Comparison of ENCODE assay signal across 23 mouse cellular contexts in genomic region chr17:45488321-45489254, GRCm38 (mm10). TPM values are rescaled to one million over a fixed set of nuclear protein-coding genes. Genes with fewer than 3 reads are reported as not detected.
DNase-seq lines count a peak whose midpoint lies in the region; ATAC-seq and TF ChIP-seq lines count a peak whose summit lies in the region.
"Had no signal": no experiment of that assay in that cellular context is flagged by ENCODE, and none has a peak within 500 bp of the region (broad histone marks: within the 10 kb centered on the region; RNA-seq: fewer than 3 reads in every experiment).

No protein-coding gene starts in this region.

- H3K4me1 ChIP-seq in hindbrain, embryonic 10.5 days (replicated peaks), result no peaks in the 10 kb centered on the region
- no peaks in the 10 kb centered on the region for H3K4me1 ChIP-seq in cerebellum, adult 2 months (ENCODE audit: control insufficient read depth, insufficient read depth, low read length)
- H3K4me1 ChIP-seq: stomach, embryonic 15.5 days had no signal

- H3K36me3 ChIP-seq in hindbrain, embryonic 10.5 days, result no peaks in the 10 kb centered on the region
- H3K36me3 ChIP-seq: embryonic facial prominence, embryonic 13.5 days; heart, embryonic 12.5 days; stomach, embryonic 15.5 days had no signal

- TF ChIP-seq POLR2A in cerebellum, adult 2 months (IDR thresholded peaks at IDR 0.05; ENCODE audit: borderline replicate concordance, insufficient read depth, low read length), result no peak

- H3K27me3 ChIP-seq in hindbrain, embryonic 10.5 days (ENCODE audit: insufficient read depth, poor library complexity, severe bottlenecking), result no peaks in the 10 kb centered on the region
- no peaks in the 10 kb centered on the region for H3K27me3 ChIP-seq in cerebellum, adult 2 months (ENCODE audit: control insufficient read depth, insufficient read depth, low read length)
- H3K27me3 ChIP-seq: stomach, embryonic 15.5 days had no signal

- H3K27ac ChIP-seq in hindbrain, embryonic 10.5 days, result no peak overlapping the region
- no peak overlapping the region for H3K27ac ChIP-seq in cerebellum, adult 2 months (ENCODE audit: insufficient read depth, low read length)
- H3K27ac ChIP-seq: embryonic facial prominence, embryonic 13.5 days; stomach, embryonic 15.5 days had no signal

- no peak overlapping the region for H3K4me3 ChIP-seq in hindbrain, embryonic 10.5 days
- H3K4me3 ChIP-seq in cerebellum, adult 2 months (replicated peaks; ENCODE audit: insufficient read depth, low read depth, low read length), result no peak overlapping the region
- H3K4me3 ChIP-seq: embryonic facial prominence, embryonic 13.5 days; heart, embryonic 12.5 days; stomach, embryonic 15.5 days had no signal

- no peaks in the 10 kb centered on the region for H3K9me3 ChIP-seq in hindbrain, embryonic 10.5 days
- H3K9me3 ChIP-seq: embryonic facial prominence, embryonic 13.5 days; heart, embryonic 12.5 days; stomach, embryonic 15.5 days had no signal

- peak; percentile 90 for ATAC-seq in CD4-positive, CD25-positive, alpha-beta regulatory T cell, adult 4 months
- ATAC-seq in inflammation-experienced regulatory T-cells, adult 6 months, result peak; percentile 87
- ATAC-seq: forebrain, embryonic 16.5 days had no signal

- DNase-seq in CD4-positive helper T cell, adult 2 months (ENCODE audit: low read depth, low spot score), result peak; percentile 80
- DNase-seq in thymus, postnatal 0 days (ENCODE audit: low spot score), result peak; percentile 97
- DNase-seq in hindbrain, embryonic 10.5 days (ENCODE audit: low spot score), result no peak
- no peak for DNase-seq in c-Kit-positive CD71-positive TER-119-positive erythroid progenitor cells, embryonic 14.5 days (ENCODE audit: low spot score)
- DNase-seq in cerebellum, adult 2 months, result no peak
- no peak for DNase-seq in ovary, postnatal 36 days (ENCODE audit: low spot score)
- DNase-seq: adrenal gland, postnatal 10 days; cerebellum, adult 11 months; cerebellum, postnatal 14 days; heart, postnatal 4 days; kidney, adult 8-10 months; kidney, postnatal 14 days; lung, adult 18-20 months; lung, postnatal 36 days; right cerebral cortex, postnatal 14 days; spleen, adult 18-20 months had no signal

- TF ChIP-seq CTCF in cerebellum, adult 2 months (IDR thresholded peaks at IDR 0.05; ENCODE audit: borderline replicate concordance, insufficient read depth, low read depth, low read length), result no peak

- WGBS in hindbrain, embryonic 10.5 days, result 90% methylated on average over 23 of the region's 23 CpGs
- WGBS in cerebellum, adult 2 months, result 84% methylated on average over 23 of the region's 23 CpGs

RNA-seq across cellular contexts. Expression of gene Spats1, which starts 13.4 kb away (rescaled TPM):
- 1 to 10 TPM; 1.1 TPM for polyA plus RNA-seq in CD4-positive, CD25-positive, alpha-beta regulatory T cell, adult 4 months (2017; shearing (Covaris generic))
- 1 to 10 TPM; 1.3 to 2.0 (median 1.7) TPM for polyA plus RNA-seq in inflammation-experienced regulatory T-cells, adult 6 months (2017; shearing (Covaris generic))
- polyA plus RNA-seq in thymus, postnatal 0 days (2015; fragmentation: Nextera tagmentation; extraction: Ambion mirVana), result 0.37 and 0.65 TPM in 2 replicates
- polyA plus RNA-seq in hindbrain, embryonic 10.5 days (2016; fragmentation: Nextera tagmentation; extraction: Ambion mirVana), result 0.31 and 0.36 TPM in 2 replicates
- 2.6 TPM in 2 replicates for polyA plus RNA-seq in cerebellum, adult 2 months (2012; rRNA removed)
- polyA plus RNA-seq: liver, adult 2 months had no signal

RNA-seq across cellular contexts. Expression of gene Aars2, which starts 18.1 kb away (rescaled TPM):
- 1 to 10 TPM; 2.4 to 5.1 TPM for polyA plus RNA-seq in CD4-positive, CD25-positive, alpha-beta regulatory T cell, adult 4 months (2017; shearing (Covaris generic))
- 1 to 10 TPM; 2.2 to 2.7 (median 2.3) TPM for polyA plus RNA-seq in inflammation-experienced regulatory T-cells, adult 6 months (2017; shearing (Covaris generic))
- polyA plus RNA-seq in thymus, postnatal 0 days (2015; fragmentation: Nextera tagmentation; extraction: Ambion mirVana), result 26.9 and 27.7 TPM in 2 replicates
- polyA plus RNA-seq in hindbrain, embryonic 10.5 days (2016; fragmentation: Nextera tagmentation; extraction: Ambion mirVana), result 27.7 and 35.0 TPM in 2 replicates
- polyA plus RNA-seq in cerebellum, adult 2 months (2012; rRNA removed), result 43.9 and 44.3 TPM in 2 replicates

RNA-seq across cellular contexts. Expression of gene Tcte1, which starts 34.6 kb away (rescaled TPM):
- polyA plus RNA-seq in CD4-positive, CD25-positive, alpha-beta regulatory T cell, adult 4 months (2017; shearing (Covaris generic)), result not detected
- not detected for polyA plus RNA-seq in inflammation-experienced regulatory T-cells, adult 6 months (2017; shearing (Covaris generic))
- 1.3 and 3.0 TPM in 2 replicates for polyA plus RNA-seq in thymus, postnatal 0 days (2015; fragmentation: Nextera tagmentation; extraction: Ambion mirVana)
- 1.7 and 3.8 TPM in 2 replicates for polyA plus RNA-seq in hindbrain, embryonic 10.5 days (2016; fragmentation: Nextera tagmentation; extraction: Ambion mirVana)
- 0.61 and 0.74 TPM in 2 replicates for polyA plus RNA-seq in cerebellum, adult 2 months (2012; rRNA removed)
- polyA plus RNA-seq: liver, adult 2 months had no signal

RNA-seq across cellular contexts. Expression of gene Cdc5l, which starts 55.1 kb away (rescaled TPM):
- 10 to 100 TPM; 70.2 to 74.2 TPM for polyA plus RNA-seq in CD4-positive, CD25-positive, alpha-beta regulatory T cell, adult 4 months (2017; shearing (Covaris generic))
- polyA plus RNA-seq in inflammation-experienced regulatory T-cells, adult 6 months (2017; shearing (Covaris generic)), result 10 to 100 TPM; 64.4 to 73.0 (median 70.3) TPM
- 77.0 and 86.8 TPM in 2 replicates for polyA plus RNA-seq in thymus, postnatal 0 days (2015; fragmentation: Nextera tagmentation; extraction: Ambion mirVana)
- polyA plus RNA-seq in hindbrain, embryonic 10.5 days (2016; fragmentation: Nextera tagmentation; extraction: Ambion mirVana), result 54.8 and 65.1 TPM in 2 replicates
- polyA plus RNA-seq in cerebellum, adult 2 months (2012; rRNA removed), result 37.7 and 38.1 TPM in 2 replicates

Comparison
In these comparisons a context has a peak if more than half of its experiments do, and no peak if none do; other contexts are left out.
1. DNase-seq: peak in CD4-positive helper T cell, adult 2 months (single experiment) and thymus, postnatal 0 days (single experiment); none in hindbrain, embryonic 10.5 days (single experiment), c-Kit-positive CD71-positive TER-119-positive erythroid progenitor cells, embryonic 14.5 days (single experiment), cerebellum, adult 2 months (0 of 2) and ovary, postnatal 36 days (single experiment).